Comparison of ENCODE assay signal across 14 mouse cellular contexts in the genomic region with DNA sequence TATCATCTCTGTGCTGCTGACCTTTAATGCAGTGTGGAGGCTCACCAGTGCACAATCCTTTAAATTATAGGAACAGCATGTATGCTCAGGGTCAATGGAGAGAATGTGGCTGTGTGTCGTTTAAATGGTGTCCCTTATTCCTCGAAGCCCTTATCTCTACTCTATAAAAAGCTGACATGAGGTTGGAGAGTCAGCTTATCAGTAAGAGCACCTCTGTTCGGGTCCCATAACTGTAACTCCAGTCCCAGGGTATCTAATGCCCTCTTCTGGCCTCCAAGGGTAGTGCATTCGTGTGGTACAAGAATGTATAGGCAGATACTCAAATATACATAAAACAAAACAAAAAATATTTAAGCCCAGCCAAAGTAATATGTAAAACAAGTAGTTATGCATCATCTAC. TPM values are rescaled to one million over a fixed set of nuclear protein-coding genes. Genes with fewer than 3 reads are reported as not detected.
A peak's percentile ranks its signal among the peaks of the same experiment; 100 is the strongest.
DNase-seq lines count a peak whose midpoint lies in the region; TF ChIP-seq lines count a peak whose summit lies in the region.
"Had no signal": no experiment of that assay in that cellular context is flagged by ENCODE, and none has a peak within 500 bp of the region (broad histone marks: within the 10 kb centered on the region; RNA-seq: fewer than 3 reads in every experiment).

No protein-coding gene starts in this region.

- TF ChIP-seq CTCF in gastrocnemius, adult 2 months (IDR thresholded peaks at IDR 0.05), result peak; percentile 23
- TF ChIP-seq CTCF in left cerebral cortex, adult 2 months (IDR thresholded peaks at IDR 0.05), result peak; percentile 29

- intact Hi-C loops in gastrocnemius, adult 2 months (cut with DNase I), result no loop called here
- intact Hi-C loops in gastrocnemius, postnatal 36 days (cut with DNase I), result no loop called here
- intact Hi-C loops in left cerebral cortex, adult 2 months (cut with DNase I), result no loop called here

- H3K36me3 ChIP-seq in splenic B cell, adult 2 months (ENCODE audit: control insufficient read depth, insufficient read depth, low read length, poor library complexity, severe bottlenecking), result no peaks in the 10 kb centered on the region
- H3K36me3 ChIP-seq: limb, embryonic 13.5 days; neural tube, embryonic 15.5 days had no signal

- no peak overlapping the region for H3K27ac ChIP-seq in gastrocnemius, adult 2 months
- no peak overlapping the region for H3K27ac ChIP-seq in left cerebral cortex, adult 2 months
- H3K27ac ChIP-seq: limb, embryonic 13.5 days; neural tube, embryonic 15.5 days had no signal

- H3K4me3 ChIP-seq in gastrocnemius, adult 2 months, result no peak overlapping the region
- no peak overlapping the region for H3K4me3 ChIP-seq in left cerebral cortex, adult 2 months
- H3K4me3 ChIP-seq: erythroblast, embryonic 14.5 days; limb, embryonic 13.5 days; neural tube, embryonic 15.5 days had no signal

- H3K27me3 ChIP-seq in splenic B cell, adult 2 months (ENCODE audit: control insufficient read depth, insufficient read depth, low read length, poor library complexity, severe bottlenecking), result no peaks in the 10 kb centered on the region
- H3K27me3 ChIP-seq: limb, embryonic 13.5 days; neural tube, embryonic 15.5 days had no signal

- DNase-seq in gastrocnemius, adult 2 months, result no peak
- DNase-seq in gastrocnemius, postnatal 36 days, result no peak
- DNase-seq in left cerebral cortex, adult 2 months (ENCODE audit: extremely low spot score in 1 of 2, low spot score in 2 of 2), result no peak
- DNase-seq in left cerebral cortex, adult 9 months (ENCODE audit: low spot score in 2 of 2), result no peak
- DNase-seq in thymus, postnatal 25 days, result peak; percentile 14
- DNase-seq in thymus, adult 18-20 months, result no peak
- DNase-seq in splenic B cell, adult 2 months (ENCODE audit: low read depth, low spot score), result peak; percentile 23
- DNase-seq in natural killer cell, adult 2 months (ENCODE audit: low spot score in 2 of 2), result no peak
- DNase-seq: cerebellum, adult 8-10 months; lung, postnatal 4 days; retina, postnatal 1 day had no signal

RNA-seq across cellular contexts. Expression of gene Dnah6, which starts 16.5 kb away (rescaled TPM):
- under 1 TPM; 0.03 TPM for total RNA-seq in gastrocnemius, adult 2 months (2021)
- total RNA-seq in gastrocnemius, postnatal 36 days (2021), result not detected
- under 1 TPM; 0.41 to 0.58 TPM for total RNA-seq in left cerebral cortex, adult 2 months (2021)

RNA-seq across cellular contexts. Expression of gene Suclg1, which starts 43.2 kb away (rescaled TPM):
- total RNA-seq in gastrocnemius, adult 2 months (2021), result 100 to 1,000 TPM; 284 to 376 TPM
- 100 to 1,000 TPM; 325 to 363 TPM for total RNA-seq in gastrocnemius, postnatal 36 days (2021)
- 100 to 1,000 TPM; 113 to 133 TPM for total RNA-seq in left cerebral cortex, adult 2 months (2021)

Comparison
In these comparisons a context has a peak if more than half of its experiments do, and no peak if none do; other contexts are left out.
1. DNase-seq: peak in thymus, postnatal 25 days (single experiment) and splenic B cell, adult 2 months (single experiment); none in gastrocnemius, adult 2 months (single experiment), gastrocnemius, postnatal 36 days (0 of 2), left cerebral cortex, adult 2 months (0 of 2), left cerebral cortex, adult 9 months (0 of 2), thymus, adult 18-20 months (0 of 2) and natural killer cell, adult 2 months (0 of 2).